Mouse (Mus musculus) stomach, postnatal 0 days (tissue): Measurements from ENCODE around the gene Dst.

Experiments
- CTCF ChIP-seq: IDR thresholded peaks from 2 replicates; pipeline ENCODE4 v1.5.1; 2016; ENCODE audit warnings: antibody characterized with exemption, low read depth, mild to moderate bottlenecking, moderate library complexity
- EP300 ChIP-seq: optimal IDR thresholded peaks from 2 replicates; pipeline ENCODE3; 2016; ENCODE audit warnings: antibody characterized with exemption

GRCm38 (mm10) chr1:34102604-34103003, 194.6 kb downstream of the Dst start:
- no peak for TF ChIP-seq CTCF
- TF ChIP-seq EP300 = no peak
